Mouse (Mus musculus) heart, adult 2 months (tissue): Measurements from ENCODE around the gene Hdac5. TPM values are rescaled to one million over a fixed set of nuclear protein-coding genes. Genes with fewer than 3 reads are reported as not detected.

Source experiments
- DNase-seq, 2 experiments: peaks; one replicate each; pipeline ENCODE4 v3.0.0; 2021
- H3K27ac ChIP-seq: fragments of 200-600 bp; 2 replicates; pipeline ENCODE4 v1.8.1; 2022
- H3K27me3 ChIP-seq: fragments of 200-500 bp; 2 replicates; pipeline ENCODE4 v1.6.1; 2012; ENCODE audit warnings: mild to moderate bottlenecking, low read length, inconsistent platforms, mixed read lengths; ENCODE audit not compliant: control insufficient read depth, insufficient read depth
- H3K36me3 ChIP-seq: fragments of 200-500 bp; 2 replicates; pipeline ENCODE4 v1.6.1; 2012; ENCODE audit warnings: low read length, inconsistent platforms; ENCODE audit not compliant: control insufficient read depth, insufficient read depth
- H3K4me1 ChIP-seq: fragments of 200-500 bp; 2 replicates; pipeline ENCODE4 v1.6.1; 2011; ENCODE audit warnings: low read length; ENCODE audit not compliant: control insufficient read depth, insufficient read depth
- H3K4me3 ChIP-seq: fragments of 200-600 bp; 2 replicates; pipeline ENCODE4 v1.8.1; 2022
- H3K79me2 ChIP-seq: fragments of 200-500 bp; replicated peaks from 2 replicates; pipeline ENCODE4 v1.6.1; 2012; ENCODE audit warnings: mild to moderate bottlenecking, inconsistent platforms, low read length, moderate library complexity, mixed read lengths; ENCODE audit not compliant: control insufficient read depth, insufficient read depth
- H3K9ac ChIP-seq: fragments of 200-500 bp; 2 replicates; pipeline ENCODE4 v1.6.1; 2012; ENCODE audit warnings: low read depth, mild to moderate bottlenecking, control low read depth, inconsistent platforms, low read length, mixed read lengths
- CTCF ChIP-seq: fragments of 200-600 bp; IDR thresholded peaks from 2 replicates; pipeline ENCODE4 v1.8.1; 2022; ENCODE audit warnings: antibody characterized with exemption, mild to moderate bottlenecking, moderate library complexity
- EP300 ChIP-seq: fragments of 200-500 bp; IDR thresholded peaks from 2 replicates; pipeline ENCODE4 v1.6.1; 2011; ENCODE audit warnings: low read depth, low read length, control low read depth; ENCODE audit not compliant: insufficient read depth
- POLR2A ChIP-seq: fragments of 200-500 bp; IDR thresholded peaks from 2 replicates; pipeline ENCODE4 v1.6.1; 2011; ENCODE audit warnings: mild to moderate bottlenecking, low read depth, low read length, control low read depth; ENCODE audit not compliant: insufficient read depth
- WGBS: fragments of 180-500 bp; shearing (Covaris S2); methylation state at CpG from one replicate; pipeline ENCODE4 v1.1.7; 2018; 5-methylcytosine and 5-hydroxymethylcytosine counted together
- intact Hi-C: fragments of 180-260 bp; cut with DNase I; formaldehyde crosslinking; loops from one replicate; pipeline ENCODE4 v1.15.1; 2025
- long read RNA-seq: library from polyadenylated mRNA; stranded (forward); transcript quantifications from one replicate; pipeline ENCODE4 v2.0.0, GENCODE M21; 2021
- polyA plus RNA-seq: library from polyadenylated mRNA; depleted of rRNA; stranded (reverse); fragments of >200 nt; gene quantifications from 2 replicates; pipeline ENCODE4 v1.2.3, GENCODE M21; 2012; rRNA removed
- total RNA-seq, 2 experiments: library from RNA; stranded (reverse); gene quantifications; 2 replicates each; pipeline ENCODE4 v1.2.3; 2021

Gene Hdac5
- 100 to 1,000 TPM; 113 to 137 TPM for total RNA-seq
- 92.6 and 98.5 TPM in 2 replicates for polyA plus RNA-seq
- long read RNA-seq, partial matches to known transcripts: 18 of 37 reads
- long read RNA-seq, other reads (novel, unspliced or antisense): 16 of 37 reads

GRCm38 (mm10) chr11:102230006-102230741 lies at the start of gene Hdac5:
TSS of gene Hdac5 (minus strand) at chr11:102230166.
- Histone ChIP-seq H3K4me3 (peak within 1 kb of the TSS; percentile 89), H3K27ac (peak within 1 kb of the TSS; percentile 96), H3K9ac (peak within 1 kb of the TSS; percentile 91), H3K79me2 (peaks cover 2% of the 10 kb centered on the region; the same call in 1 of the 2 replicates), H3K4me1 (peaks cover 20% of the 10 kb centered on the region), H3K27me3 (no peaks in the 10 kb centered on the region), H3K36me3 (no peaks in the 10 kb centered on the region)
- intact Hi-C loops: no loop called here
- under 1% methylated on average over 43 of the region's 49 CpGs for WGBS
- peak; percentile 97 for DNase-seq
- peak; percentile 11; the same call in 1 of the 2 replicates for TF ChIP-seq CTCF
- TF ChIP-seq EP300: no peak; the same call in 1 of the 2 replicates
- TF ChIP-seq POLR2A: peak; percentile 86

GRCm38 (mm10) chr11:102279595-102279994 lies 49.6 kb upstream of the Hdac5 start:
- no peak for TF ChIP-seq EP300
- no peak for TF ChIP-seq POLR2A
- no peak for TF ChIP-seq CTCF
- Histone ChIP-seq H3K79me2 (no peaks in the 10 kb centered on the region), H3K4me1 (peaks cover 2% of the 10 kb centered on the region), H3K4me3 (no peak overlapping the region), H3K9ac (no peak overlapping the region), H3K36me3 (no peaks in the 10 kb centered on the region), H3K27me3 (peaks cover 5% of the 10 kb centered on the region; the same call in 1 of the 2 replicates), H3K27ac (no peak overlapping the region)
- intact Hi-C loops: no loop called here
- DNase-seq: no peak
- 90% methylated on average over 3 of the region's 3 CpGs for WGBS

GRCm38 (mm10) chr11:102277754-102278153 lies 47.8 kb upstream of the Hdac5 start:
- intact Hi-C loops: no loop called here
- WGBS: 76% methylated on average over 10 of the region's 12 CpGs
- no peak overlapping the region for H3K27ac ChIP-seq

GRCm38 (mm10) chr11:102276411-102276915 lies 46.5 kb upstream of the Hdac5 start:
- WGBS: 2% methylated on average over 33 of the region's 33 CpGs
- Histone ChIP-seq H3K4me1 (peaks cover 2% of the 10 kb centered on the region), H3K27me3 (peaks cover 5% of the 10 kb centered on the region; the same call in 1 of the 2 replicates), H3K4me3 (peak overlapping the region; percentile 26; the same call in 1 of the 2 replicates), H3K9ac (peak overlapping the region; percentile 52), H3K79me2 (no peaks in the 10 kb centered on the region), H3K36me3 (no peaks in the 10 kb centered on the region), H3K27ac (no peak overlapping the region)
- TF ChIP-seq POLR2A (no peak), CTCF (no peak), EP300 (no peak)
- DNase-seq: peak in 1 of 2 experiments; percentile 34
- intact Hi-C loops: no loop called here

More at GRCm38 (mm10) chr11:102277754-102278153, 47.8 kb upstream of the Hdac5 start:
- H3K4me1 ChIP-seq: peaks cover 2% of the 10 kb centered on the region
- TF ChIP-seq EP300 (no peak), CTCF (no peak), POLR2A (no peak)
- no peaks in the 10 kb centered on the region for H3K36me3 ChIP-seq
- no peak overlapping the region for H3K9ac ChIP-seq
- H3K79me2 ChIP-seq: no peaks in the 10 kb centered on the region
- peaks cover 5% of the 10 kb centered on the region; the same call in 1 of the 2 replicates for H3K27me3 ChIP-seq
- DNase-seq: no peak
- H3K4me3 ChIP-seq: no peak overlapping the region

- no peak within 1 kb of the TSS for H3K4me3 ChIP-seq
- no peaks in the 10 kb centered on the region for H3K79me2 ChIP-seq
- no peak within 1 kb of the TSS for H3K27ac ChIP-seq
- no peak for DNase-seq
- H3K27me3 ChIP-seq: no peaks in the 10 kb centered on the region
- no peaks in the 10 kb centered on the region; the same call in 1 of the 2 replicates for H3K4me1 ChIP-seq
- H3K9ac ChIP-seq: no peak within 1 kb of the TSS
- no peaks in the 10 kb centered on the region for H3K36me3 ChIP-seq
- WGBS: 79% methylated on average over 12 of the region's 12 CpGs
- no peak for TF ChIP-seq CTCF
- no peak for TF ChIP-seq EP300
- TF ChIP-seq POLR2A: no peak
- intact Hi-C loops: loop anchor here (5.0 kb wide), 1 partner anchor 111 kb away; the partner anchor contains the start of gene Tmem101
Measured at GRCm38 (mm10) chr11:102268520-102269244, 38.7 kb upstream of the Hdac5 start, which contains the start of gene Asb16. TSS of gene Asb16 (plus strand) at chr11:102268743.
